Mouse (Mus musculus): ENCODE measurements at regions not wholly inside any gene's neighbourhood (a gene's known extent, or its start where the extent isn't known, plus 50 kb on each side); places are given as distances from the start of the nearest gene placed in this dataset.

DNA sequence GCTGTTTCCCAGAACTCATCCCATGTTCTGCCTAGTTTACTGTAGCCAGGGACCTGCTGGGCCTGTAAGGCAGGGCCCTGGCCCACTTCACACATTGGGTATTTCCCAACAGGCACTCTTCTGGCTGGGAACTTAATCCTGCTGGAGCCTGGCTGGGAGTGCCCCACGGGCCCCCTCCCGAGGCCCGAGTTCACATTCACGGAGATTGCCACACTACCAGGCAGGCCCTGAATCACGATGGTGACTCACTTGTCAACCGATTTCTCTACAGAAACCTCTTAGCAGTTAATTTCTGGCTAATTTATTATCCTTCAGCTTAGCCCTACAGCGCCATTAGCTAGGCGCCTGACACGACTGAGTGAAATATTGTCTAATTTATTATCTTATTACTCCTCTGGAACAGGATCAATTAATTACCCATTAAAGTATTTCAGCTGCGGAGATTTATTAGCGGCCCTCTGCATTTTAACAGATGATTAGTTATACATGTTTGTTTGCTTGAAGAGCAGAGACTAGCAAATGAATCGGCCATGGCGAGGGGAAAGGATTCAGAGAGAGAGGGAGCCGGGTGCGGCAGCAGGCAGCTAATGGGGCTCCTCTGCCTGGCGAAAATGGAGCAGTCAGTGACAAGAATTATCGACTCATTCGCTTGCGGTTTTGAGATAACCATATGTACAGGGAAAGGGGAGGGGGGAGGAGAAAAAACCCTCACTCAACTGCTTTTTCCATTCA lies 229.7 kb upstream of the Zfp703 start:
- DNase-seq (ENCODE audit: extremely low read depth), result no peak
- H3K4me1 ChIP-seq (ENCODE audit: control insufficient read depth in 1 of 2, insufficient read depth in 2 of 2), result peaks cover 0 to 3% of the 10 kb centered on the region in 2 experiments; a peak in 1 of 4 replicates
- no peaks in the 10 kb centered on the region for H3K9me3 ChIP-seq (replicated peaks; ENCODE audit: low read length)
- no peak overlapping the region for H3K4me3 ChIP-seq (replicated peaks in 1 of 3; ENCODE audit: low read depth in 2 of 3, low read length in 2 of 3, poor library complexity in 1 of 3)
- no peaks in the 10 kb centered on the region for H3K27me3 ChIP-seq (replicated peaks)
- TF ChIP-seq POLR2A (IDR thresholded peaks at IDR 0.05; ENCODE audit: low read depth, low read length) (no peak), JUN (IDR thresholded peaks at IDR 0.05; ENCODE audit: insufficient read depth, low read depth, low read length) (no peak), CHD1 (IDR thresholded peaks at IDR 0.05; ENCODE audit: low read depth, low read length) (no peak)
- in situ Hi-C loops (cut with MboI; ENCODE audit: low pct_ligation_motif_present, low pct_unique_long_range_greater_than_20kb, low sequenced_read_pairs), result no loop called here
- H3K4me2 ChIP-seq (ENCODE audit: insufficient read depth, low read depth, poor library complexity, severe bottlenecking), result no peak overlapping the region
- dilution Hi-C loops (cut with MboI; ENCODE audit: extremely low pct_ligation_motif_present, extremely low pct_unique_long_range_greater_than_20kb, low sequenced_read_pairs), result no loop called here
- no peaks in the 10 kb centered on the region for H3K36me3 ChIP-seq (replicated peaks in 1 of 2; ENCODE audit: control insufficient read depth in 1 of 2, insufficient read depth in 1 of 2, low read length in 1 of 2)
- no peak overlapping the region for H3K9ac ChIP-seq (ENCODE audit: insufficient read depth, low read depth)
- H3K79me2 ChIP-seq (replicated peaks; ENCODE audit: control insufficient read depth, extremely low read depth, insufficient read depth, poor library complexity, severe bottlenecking), result no peaks in the 10 kb centered on the region
- H3K27ac ChIP-seq (ENCODE audit: insufficient read depth, low read depth), result no peak overlapping the region

DNA sequence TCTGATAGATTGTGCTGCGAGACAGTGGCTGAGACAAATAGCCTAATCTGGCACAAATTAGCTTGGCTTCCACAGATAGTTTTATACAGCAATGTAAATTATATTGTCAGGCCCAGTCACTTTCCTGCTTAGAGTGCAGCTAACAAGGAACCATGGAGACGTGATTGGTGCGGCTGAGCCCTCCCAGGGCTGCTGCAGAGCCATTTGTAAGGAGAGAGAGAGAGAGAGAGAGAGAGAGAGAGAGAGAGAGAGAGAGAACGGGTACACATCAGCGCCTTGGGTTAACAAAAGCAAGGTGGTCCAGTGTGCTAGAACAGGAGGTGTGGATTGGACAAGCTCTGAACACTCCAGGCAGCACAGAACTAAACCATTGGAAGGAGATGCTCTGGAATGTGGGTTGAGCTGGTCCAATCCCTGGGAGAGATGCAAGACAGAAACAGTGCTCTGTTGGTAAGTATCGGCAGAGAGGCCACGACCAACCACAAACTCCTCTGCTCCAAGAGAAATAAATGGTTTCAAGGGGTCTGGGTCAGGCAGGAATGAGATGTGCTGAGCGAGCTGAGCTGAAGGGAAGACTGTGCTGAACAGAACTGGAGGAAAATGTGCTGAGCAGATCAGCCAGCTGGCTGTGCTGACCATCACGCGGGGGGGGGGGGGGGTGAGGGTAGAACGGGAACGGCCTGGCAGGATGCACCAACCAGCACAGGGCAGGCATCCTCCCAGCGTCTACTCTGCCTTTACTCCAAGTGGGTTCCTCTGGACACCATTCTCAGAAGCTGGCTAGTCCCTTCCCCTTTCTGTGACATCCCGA lies 228.8 kb upstream of the Zfp703 start:
- no peak for DNase-seq (ENCODE audit: extremely low read depth)

DNA sequence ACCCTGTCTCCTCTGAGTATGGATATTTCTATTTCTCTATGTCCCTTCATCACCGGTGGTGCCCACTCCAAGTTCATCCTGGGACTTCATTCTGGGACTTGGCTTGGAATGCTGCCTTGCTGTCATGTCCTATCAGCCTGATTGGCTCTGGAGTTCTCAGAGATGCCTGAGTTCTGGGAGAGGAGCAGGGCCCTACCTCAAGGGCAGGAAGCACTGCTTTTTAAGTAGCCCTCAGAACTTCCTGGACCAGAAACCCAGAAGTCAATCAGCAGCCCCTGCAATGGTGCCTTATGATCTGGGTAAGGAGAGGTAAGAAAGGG lies 228.2 kb upstream of the Zfp703 start:
- peaks cover 0 to 3% of the 10 kb centered on the region in 2 experiments; a peak in 1 of 4 replicates for H3K4me1 ChIP-seq (ENCODE audit: control insufficient read depth in 1 of 2, insufficient read depth in 2 of 2)
- H3K4me3 ChIP-seq (replicated peaks in 1 of 3; ENCODE audit: low read depth in 2 of 3, low read length in 2 of 3, poor library complexity in 1 of 3), result no peak overlapping the region
- no peak for TF ChIP-seq TBP (conservative IDR thresholded peaks at IDR 0.05; ENCODE audit: low read depth, low read length)
- TF ChIP-seq ELF1 (IDR thresholded peaks at IDR 0.05; ENCODE audit: low read depth, low read length), result no peak
- no peak for TF ChIP-seq BHLHE40 (IDR thresholded peaks at IDR 0.05; ENCODE audit: low read depth, low read length)
- no peak for TF ChIP-seq ZC3H11A (IDR thresholded peaks at IDR 0.05; ENCODE audit: low read depth, low read length)
- no peaks in the 10 kb centered on the region for H3K79me2 ChIP-seq (replicated peaks; ENCODE audit: control insufficient read depth, extremely low read depth, insufficient read depth, poor library complexity, severe bottlenecking)
- H3K27me3 ChIP-seq (replicated peaks), result no peaks in the 10 kb centered on the region
- in situ Hi-C loops (cut with MboI; ENCODE audit: low pct_ligation_motif_present, low pct_unique_long_range_greater_than_20kb, low sequenced_read_pairs) (no loop called here), dilution Hi-C loops (cut with MboI; ENCODE audit: extremely low pct_ligation_motif_present, extremely low pct_unique_long_range_greater_than_20kb, low sequenced_read_pairs) (no loop called here)
- DNase-seq (ENCODE audit: extremely low read depth), result no peak
- H3K4me2 ChIP-seq (ENCODE audit: insufficient read depth, low read depth, poor library complexity, severe bottlenecking), result no peak overlapping the region
- no peak overlapping the region for H3K27ac ChIP-seq (ENCODE audit: insufficient read depth, low read depth)
- H3K9me3 ChIP-seq (replicated peaks; ENCODE audit: low read length), result no peaks in the 10 kb centered on the region
- no peaks in the 10 kb centered on the region for H3K36me3 ChIP-seq (replicated peaks in 1 of 2; ENCODE audit: control insufficient read depth in 1 of 2, insufficient read depth in 1 of 2, low read length in 1 of 2)
- H3K9ac ChIP-seq (ENCODE audit: insufficient read depth, low read depth), result no peak overlapping the region

More for the DNA sequence above, 228.8 kb upstream of the Zfp703 start:
- TF ChIP-seq KAT2A (IDR thresholded peaks at IDR 0.05; ENCODE audit: insufficient replicate concordance, low read length), result no peak
- TF ChIP-seq JUND (conservative IDR thresholded peaks at IDR 0.05; ENCODE audit: low read depth, low read length), result no peak
- no peak for TF ChIP-seq CTCF (conservative IDR thresholded peaks at IDR 0.05 in 1 of 2, IDR thresholded peaks at IDR 0.05 in 1 of 2; ENCODE audit: low read depth in 2 of 2, low read length in 2 of 2)
- no peak for TF ChIP-seq POLR2A (IDR thresholded peaks at IDR 0.05; ENCODE audit: low read depth, low read length)
- TF ChIP-seq CHD2 (IDR thresholded peaks at IDR 0.05; ENCODE audit: low read length), result no peak
- TF ChIP-seq MXI1 (IDR thresholded peaks at IDR 0.05; ENCODE audit: low read depth, low read length), result no peak
- no peak for TF ChIP-seq ZMIZ1 (IDR thresholded peaks at IDR 0.05; ENCODE audit: low read depth, low read length)
- TF ChIP-seq USF2 (conservative IDR thresholded peaks at IDR 0.05; ENCODE audit: low read depth, low read length), result no peak
- no peak for TF ChIP-seq TCF12 (IDR thresholded peaks at IDR 0.05; ENCODE audit: low read depth, low read length)
- TF ChIP-seq E2F4 (IDR thresholded peaks at IDR 0.05; ENCODE audit: insufficient replicate concordance, low read depth, low read length), result no peak
- Histone ChIP-seq H3K9me3 (replicated peaks; ENCODE audit: low read length) (no peaks in the 10 kb centered on the region), H3K79me2 (replicated peaks; ENCODE audit: control insufficient read depth, extremely low read depth, insufficient read depth, poor library complexity, severe bottlenecking) (no peaks in the 10 kb centered on the region), H3K4me2 (ENCODE audit: insufficient read depth, low read depth, poor library complexity, severe bottlenecking) (no peak overlapping the region), H3K4me3 (replicated peaks in 1 of 3; ENCODE audit: low read depth in 2 of 3, low read length in 2 of 3, poor library complexity in 1 of 3) (no peak overlapping the region), H3K27me3 (replicated peaks) (no peaks in the 10 kb centered on the region), H3K27ac (ENCODE audit: insufficient read depth, low read depth) (no peak overlapping the region), H3K4me1 (ENCODE audit: control insufficient read depth in 1 of 2, insufficient read depth in 2 of 2) (peaks cover 0 to 3% of the 10 kb centered on the region in 2 experiments; a peak in 1 of 4 replicates), H3K36me3 (replicated peaks in 1 of 2; ENCODE audit: control insufficient read depth in 1 of 2, insufficient read depth in 1 of 2, low read length in 1 of 2) (no peaks in the 10 kb centered on the region), H3K9ac (ENCODE audit: insufficient read depth, low read depth) (no peak overlapping the region)
- dilution Hi-C loops (cut with MboI; ENCODE audit: extremely low pct_ligation_motif_present, extremely low pct_unique_long_range_greater_than_20kb, low sequenced_read_pairs), result no loop called here
- in situ Hi-C loops (cut with MboI; ENCODE audit: low pct_ligation_motif_present, low pct_unique_long_range_greater_than_20kb, low sequenced_read_pairs), result no loop called here
